Mouse (Mus musculus): ENCODE measurements around the gene Tfap2b.

Gene Tfap2b

GRCm38 (mm10) chr1:19208641-19209358 lies at the start of gene Tfap2b:
Tfap2b (plus strand) TSS chr1:19208914.
- no peak for DNase-seq (ENCODE audit: low read depth)

GRCm38 (mm10) chr1:19178742-19179397 lies 29.8 kb upstream of the Tfap2b start:
- peak; percentile 20 for DNase-seq (ENCODE audit: low read depth)

- peak; percentile 33 for DNase-seq (ENCODE audit: low read depth)
Measured at GRCm38 (mm10) chr1:19205649-19206048, 3.1 kb upstream of the Tfap2b start.

- no peak for DNase-seq (ENCODE audit: low read depth)
Measured at GRCm38 (mm10) chr1:19206194-19206593, 2.5 kb upstream of the Tfap2b start.

GRCm38 (mm10) chr1:19207611-19208010 lies 1.1 kb upstream of the Tfap2b start:
- DNase-seq (ENCODE audit: low read depth): no peak

- no peak for DNase-seq (ENCODE audit: low read depth)
Measured at GRCm38 (mm10) chr1:19209359-19209745, 638 bp downstream of the Tfap2b start.

GRCm38 (mm10) chr1:19209776-19210175 lies 1.1 kb downstream of the Tfap2b start:
- no peak for DNase-seq (ENCODE audit: low read depth)

- no peak for DNase-seq (ENCODE audit: low read depth)
Measured at GRCm38 (mm10) chr1:19210215-19211032, 1.7 kb downstream of the Tfap2b start.

- DNase-seq (ENCODE audit: low read depth): no peak
Measured at GRCm38 (mm10) chr1:19211033-19211405, 2.3 kb downstream of the Tfap2b start.

GRCm38 (mm10) chr1:19211546-19212154 lies 2.9 kb downstream of the Tfap2b start:
- DNase-seq (ENCODE audit: low read depth): no peak

GRCm38 (mm10) chr1:19212691-19213090 lies 4.0 kb downstream of the Tfap2b start:
- no peak for DNase-seq (ENCODE audit: low read depth)

- DNase-seq (ENCODE audit: low read depth): no peak
Measured at GRCm38 (mm10) chr1:19213171-19213570, 4.5 kb downstream of the Tfap2b start.

GRCm38 (mm10) chr1:19213851-19214395 lies 5.2 kb downstream of the Tfap2b start:
- no peak for DNase-seq (ENCODE audit: low read depth)

- DNase-seq (ENCODE audit: low read depth): no peak
Measured at GRCm38 (mm10) chr1:19217391-19217790, 8.7 kb downstream of the Tfap2b start.

- DNase-seq (ENCODE audit: low read depth): no peak
Measured at GRCm38 (mm10) chr1:19218221-19218620, 9.5 kb downstream of the Tfap2b start.

GRCm38 (mm10) chr1:19219381-19219780 lies 10.7 kb downstream of the Tfap2b start:
- no peak for DNase-seq (ENCODE audit: low read depth)

- no peak for DNase-seq (ENCODE audit: low read depth)
Measured at GRCm38 (mm10) chr1:19220564-19220963, 11.8 kb downstream of the Tfap2b start.

GRCm38 (mm10) chr1:19221601-19222000 lies 12.9 kb downstream of the Tfap2b start:
- no peak for DNase-seq (ENCODE audit: low read depth)

- no peak for DNase-seq (ENCODE audit: low read depth)
Measured at GRCm38 (mm10) chr1:19226699-19227098, 18.0 kb downstream of the Tfap2b start.

GRCm38 (mm10) chr1:19230926-19231573 lies 22.3 kb downstream of the Tfap2b start:
- DNase-seq (ENCODE audit: low read depth): no peak

GRCm38 (mm10) chr1:19231574-19232080 lies 22.9 kb downstream of the Tfap2b start:
- no peak for DNase-seq (ENCODE audit: low read depth)
